Mouse (Mus musculus) hindbrain, embryonic 10.5 days (tissue): ENCODE measurements around the gene Haspin. TPM values are rescaled to one million over a fixed set of nuclear protein-coding genes. Genes with fewer than 3 reads are reported as not detected.

Experiments used
- DNase-seq: peaks from one replicate; pipeline ENCODE4 v3.0.0-alpha.2; 2017; ENCODE audit warnings: low spot score
- H3K27ac ChIP-seq: fragments of 300-500 bp; sonication (generic); 2 replicates; pipeline ENCODE4 v1.5.1; 2016; ENCODE audit warnings: mild to moderate bottlenecking, moderate library complexity
- H3K27me3 ChIP-seq: fragments of 300-500 bp; sonication (generic); 2 replicates; pipeline ENCODE4 v1.6.1; 2016; ENCODE audit warnings: mild to moderate bottlenecking; ENCODE audit not compliant: poor library complexity, insufficient read depth, severe bottlenecking
- H3K36me3 ChIP-seq: fragments of 300-500 bp; sonication (generic); 2 replicates; pipeline ENCODE4 v1.6.1; 2016; ENCODE audit warnings: mild to moderate bottlenecking, moderate library complexity
- H3K4me1 ChIP-seq: fragments of 300-500 bp; sonication (generic); replicated peaks from 2 replicates; pipeline ENCODE4 v1.6.1; 2016; ENCODE audit warnings: mild to moderate bottlenecking
- H3K4me3 ChIP-seq: fragments of 300-500 bp; sonication (generic); 2 replicates; pipeline ENCODE4 v1.5.1; 2016; ENCODE audit warnings: mild to moderate bottlenecking, moderate library complexity
- H3K9me3 ChIP-seq: fragments of 300-500 bp; sonication (generic); 2 replicates; pipeline ENCODE4 v1.6.1; 2016; ENCODE audit warnings: mild to moderate bottlenecking, moderate library complexity
- WGBS: fragments of 180-500 bp; shearing (Covaris S2); methylation state at CpG from one replicate; pipeline ENCODE4 v1.1.7; 2016; 5-methylcytosine and 5-hydroxymethylcytosine counted together
- polyA plus RNA-seq: library from polyadenylated mRNA; unstranded; fragments of >200 nt; fragmentation: Nextera tagmentation; extraction: Ambion mirVana; gene quantifications from 2 replicates; pipeline ENCODE4 v1.2.1, GENCODE M21; 2016

Haspin gene
- polyA plus RNA-seq, 1 experiment from 2014 or later, result 19.8 TPM

- Histone ChIP-seq H3K4me3 (no peak overlapping the region), H3K27ac (no peak overlapping the region), H3K9me3 (no peaks in the 10 kb centered on the region), H3K27me3 (no peaks in the 10 kb centered on the region), H3K36me3 (no peaks in the 10 kb centered on the region), H3K4me1 (no peaks in the 10 kb centered on the region)
- no peak for DNase-seq
- 78% methylated on average over 11 of the region's 11 CpGs for WGBS
These were observed 43.7 kb downstream of the Haspin start for GRCm38 (mm10) chr11:73094231-73094995.

GRCm38 (mm10) chr11:73092877-73093276 is 45.2 kb downstream of the Haspin start:
- peaks cover 6% of the 10 kb centered on the region for H3K4me1 ChIP-seq
- 83% methylated on average over 7 of the region's 7 CpGs for WGBS

GRCm38 (mm10) chr11:73092057-73092456 is 46.0 kb downstream of the Haspin start:
- WGBS, result 79% methylated on average over 4 of the region's 4 CpGs
- H3K36me3 ChIP-seq, result no peaks in the 10 kb centered on the region
- H3K9me3 ChIP-seq, result no peaks in the 10 kb centered on the region
- no peak overlapping the region for H3K27ac ChIP-seq
- no peaks in the 10 kb centered on the region for H3K27me3 ChIP-seq
- peaks cover 11% of the 10 kb centered on the region for H3K4me1 ChIP-seq
- no peak overlapping the region for H3K4me3 ChIP-seq
- DNase-seq, result no peak

More at GRCm38 (mm10) chr11:73092877-73093276, 45.2 kb downstream of the Haspin start:
- no peaks in the 10 kb centered on the region for H3K27me3 ChIP-seq
- no peaks in the 10 kb centered on the region for H3K9me3 ChIP-seq
- DNase-seq, result no peak
- no peaks in the 10 kb centered on the region for H3K36me3 ChIP-seq
- H3K27ac ChIP-seq, result no peak overlapping the region
- H3K4me3 ChIP-seq, result no peak overlapping the region

GRCm38 (mm10) chr11:73090826-73091225 is 47.3 kb downstream of the Haspin start:
- Histone ChIP-seq H3K9me3 (no peaks in the 10 kb centered on the region), H3K27me3 (no peaks in the 10 kb centered on the region), H3K27ac (no peak overlapping the region), H3K4me1 (peaks cover 11% of the 10 kb centered on the region), H3K4me3 (no peak overlapping the region), H3K36me3 (0 out of 2 replicates have a peak, but pooled peaks cover 8% of the 10 kb centered on the region)
- DNase-seq, result no peak
- 84% methylated on average over 2 of the region's 2 CpGs for WGBS

GRCm38 (mm10) chr11:73090283-73090682 is 47.8 kb downstream of the Haspin start, which contains the start of gene Itgae:
Gene Itgae, plus strand, starts transcription at chr11:73090583.
- no peak for DNase-seq
- WGBS, result 83% methylated on average over 4 of the region's 4 CpGs
- Histone ChIP-seq H3K4me3 (no peak within 1 kb of the TSS), H3K27me3 (no peaks in the 10 kb centered on the region), H3K4me1 (peaks cover 11% of the 10 kb centered on the region), H3K27ac (no peak within 1 kb of the TSS), H3K36me3 (peaks cover 10% of the 10 kb centered on the region), H3K9me3 (no peaks in the 10 kb centered on the region)

- no peak for DNase-seq
- Histone ChIP-seq H3K4me1 (peaks cover 11% of the 10 kb centered on the region), H3K27me3 (no peaks in the 10 kb centered on the region), H3K9me3 (no peaks in the 10 kb centered on the region), H3K27ac (0 out of 2 replicates have a peak overlapping the region, but pooled peaks have one; percentile 57), H3K36me3 (peaks cover 25% of the 10 kb centered on the region), H3K4me3 (no peak overlapping the region)
- WGBS, result 76% methylated on average over 6 of the region's 6 CpGs
These were observed 50.2 kb downstream of the Haspin start for GRCm38 (mm10) chr11:73087700-73088480.

Other genes starting within 250 kb of the Haspin start
- 1.4 and 1.6 TPM in 2 replicates for gene Atp2a3, start 177.1 kb downstream of the Haspin start, polyA plus RNA-seq
- gene P2rx1, start 139.2 kb downstream of the Haspin start, polyA plus RNA-seq, result 0.83 and 1.8 TPM in 2 replicates
- 5.8 and 6.6 TPM in 2 replicates for gene Camkk1, start 119.3 kb downstream of the Haspin start, polyA plus RNA-seq
- gene Ncbp3, start 90.5 kb downstream of the Haspin start, polyA plus RNA-seq, result 10.5 and 12.4 TPM in 2 replicates
- gene Itgae, start 47.7 kb downstream of the Haspin start, polyA plus RNA-seq, result 0.35 and 0.47 TPM in 2 replicates
- gene P2rx5, start 22.1 kb upstream of the Haspin start, polyA plus RNA-seq, result 0.10 and 0.32 TPM in 2 replicates
- 132 and 134 TPM in 2 replicates for gene Emc6, start 38.7 kb upstream of the Haspin start, polyA plus RNA-seq
- 207 and 237 TPM in 2 replicates for gene Tax1bp3, start 38.8 kb upstream of the Haspin start, polyA plus RNA-seq
- 15.4 and 19.9 TPM in 2 replicates for gene Ctns, start 60.7 kb upstream of the Haspin start, polyA plus RNA-seq
- gene Shpk, start 61.2 kb upstream of the Haspin start, polyA plus RNA-seq, result 1.1 and 1.7 TPM in 2 replicates
- gene Trpv1, start 96.0 kb upstream of the Haspin start, polyA plus RNA-seq, result not detected in 2 replicates
- gene Trpv3, start 129.1 kb upstream of the Haspin start, polyA plus RNA-seq, result 0.09 TPM in 1 of 2 replicates, not detected in the other
- 0.25 TPM in 1 of 2 replicates, not detected in the other for gene Aspa, start 191.3 kb upstream of the Haspin start, polyA plus RNA-seq
- gene Gm49340, start 191.4 kb upstream of the Haspin start, polyA plus RNA-seq, result not detected in 2 replicates
- gene Spata22, start 191.4 kb upstream of the Haspin start, polyA plus RNA-seq, result not detected in 2 replicates
- gene Olfr20, start 212.5 kb upstream of the Haspin start, polyA plus RNA-seq, result not detected in 2 replicates
- not detected in 2 replicates for gene Olfr376, start 233.0 kb upstream of the Haspin start, polyA plus RNA-seq